Mouse (Mus musculus): ENCODE measurements around the gene Fam234b. TPM values are rescaled to one million over a fixed set of nuclear protein-coding genes. Genes with fewer than 3 reads are reported as not detected.

The Fam234b gene
- polyA plus RNA-seq, 1 experiment = 42.1 TPM

GRCm38 (mm10) chr6:135171736-135172135 lies 26.0 kb upstream of the Fam234b start:
- TF ChIP-seq CTCF (IDR thresholded peaks at IDR 0.05; ENCODE audit: borderline replicate concordance, control insufficient read depth, extremely low read depth, insufficient read depth, low read length, poor library complexity) (no peak), POLR2A (IDR thresholded peaks at IDR 0.05; ENCODE audit: control insufficient read depth, extremely low read depth, insufficient read depth, low read length, poor library complexity) (no peak)
- Histone ChIP-seq H3K4me1 (replicated peaks; ENCODE audit: control insufficient read depth, insufficient read depth, low read length) (peaks cover 11% of the 10 kb centered on the region), H3K36me3 (ENCODE audit: control insufficient read depth, insufficient read depth, low read length) (no peaks in the 10 kb centered on the region), H3K4me3 (ENCODE audit: control insufficient read depth, insufficient read depth, low read length) (no peak overlapping the region), H3K27ac (ENCODE audit: control insufficient read depth, insufficient read depth, low read length) (no peak overlapping the region), H3K27me3 (ENCODE audit: control insufficient read depth, insufficient read depth, low read length) (no peaks in the 10 kb centered on the region)
- WGBS = 97% methylated on average over 14 of the region's 14 CpGs
- DNase-seq = no peak

- Histone ChIP-seq H3K36me3 (ENCODE audit: control insufficient read depth, insufficient read depth, low read length) (no peaks in the 10 kb centered on the region), H3K4me3 (ENCODE audit: control insufficient read depth, insufficient read depth, low read length) (no peak overlapping the region), H3K4me1 (replicated peaks; ENCODE audit: control insufficient read depth, insufficient read depth, low read length) (no peaks in the 10 kb centered on the region), H3K27me3 (ENCODE audit: control insufficient read depth, insufficient read depth, low read length) (no peaks in the 10 kb centered on the region), H3K27ac (ENCODE audit: control insufficient read depth, insufficient read depth, low read length) (no peak overlapping the region)
- TF ChIP-seq CTCF (IDR thresholded peaks at IDR 0.05; ENCODE audit: borderline replicate concordance, control insufficient read depth, extremely low read depth, insufficient read depth, low read length, poor library complexity) (no peak), POLR2A (IDR thresholded peaks at IDR 0.05; ENCODE audit: control insufficient read depth, extremely low read depth, insufficient read depth, low read length, poor library complexity) (no peak)
- 96% methylated on average over 1 of the region's 1 CpGs for WGBS
- DNase-seq = no peak
Measured at GRCm38 (mm10) chr6:135175014-135175413, 22.8 kb upstream of the Fam234b start.

- DNase-seq = no peak
- no peaks in the 10 kb centered on the region for H3K4me1 ChIP-seq (replicated peaks; ENCODE audit: control insufficient read depth, insufficient read depth, low read length)
- TF ChIP-seq CTCF (IDR thresholded peaks at IDR 0.05; ENCODE audit: borderline replicate concordance, control insufficient read depth, extremely low read depth, insufficient read depth, low read length, poor library complexity) = no peak
- no peak for TF ChIP-seq POLR2A (IDR thresholded peaks at IDR 0.05; ENCODE audit: control insufficient read depth, extremely low read depth, insufficient read depth, low read length, poor library complexity)
- H3K36me3 ChIP-seq (ENCODE audit: control insufficient read depth, insufficient read depth, low read length) = no peaks in the 10 kb centered on the region
- no peak overlapping the region for H3K27ac ChIP-seq (ENCODE audit: control insufficient read depth, insufficient read depth, low read length)
- H3K27me3 ChIP-seq (ENCODE audit: control insufficient read depth, insufficient read depth, low read length) = no peaks in the 10 kb centered on the region
- H3K4me3 ChIP-seq (ENCODE audit: control insufficient read depth, insufficient read depth, low read length) = no peak overlapping the region
Measured at GRCm38 (mm10) chr6:135177271-135177670, 20.5 kb upstream of the Fam234b start.

- H3K27ac ChIP-seq (ENCODE audit: control insufficient read depth, insufficient read depth, low read length) = no peak overlapping the region
Measured at GRCm38 (mm10) chr6:135178599-135178998, 19.2 kb upstream of the Fam234b start.

GRCm38 (mm10) chr6:135182925-135183324 lies 14.9 kb upstream of the Fam234b start:
- DNase-seq = peak; percentile 25
- WGBS = 52% methylated on average over 5 of the region's 5 CpGs

More at GRCm38 (mm10) chr6:135178599-135178998, 19.2 kb upstream of the Fam234b start:
- 47% methylated on average over 3 of the region's 3 CpGs for WGBS
- H3K4me3 ChIP-seq (ENCODE audit: control insufficient read depth, insufficient read depth, low read length) = no peak overlapping the region
- H3K36me3 ChIP-seq (ENCODE audit: control insufficient read depth, insufficient read depth, low read length) = no peaks in the 10 kb centered on the region
- TF ChIP-seq CTCF (IDR thresholded peaks at IDR 0.05; ENCODE audit: borderline replicate concordance, control insufficient read depth, extremely low read depth, insufficient read depth, low read length, poor library complexity) (no peak), POLR2A (IDR thresholded peaks at IDR 0.05; ENCODE audit: control insufficient read depth, extremely low read depth, insufficient read depth, low read length, poor library complexity) (no peak)
- DNase-seq = no peak
- H3K4me1 ChIP-seq (replicated peaks; ENCODE audit: control insufficient read depth, insufficient read depth, low read length) = no peaks in the 10 kb centered on the region
- H3K27me3 ChIP-seq (ENCODE audit: control insufficient read depth, insufficient read depth, low read length) = no peaks in the 10 kb centered on the region

GRCm38 (mm10) chr6:135183961-135184360 lies 13.8 kb upstream of the Fam234b start:
- no peaks in the 10 kb centered on the region for H3K36me3 ChIP-seq (ENCODE audit: control insufficient read depth, insufficient read depth, low read length)
- no peaks in the 10 kb centered on the region for H3K27me3 ChIP-seq (ENCODE audit: control insufficient read depth, insufficient read depth, low read length)
- 36% methylated on average over 8 of the region's 8 CpGs for WGBS
- no peak for DNase-seq
- no peak overlapping the region for H3K4me3 ChIP-seq (ENCODE audit: control insufficient read depth, insufficient read depth, low read length)
- H3K4me1 ChIP-seq (replicated peaks; ENCODE audit: control insufficient read depth, insufficient read depth, low read length) = 0 out of 2 replicates have a peak, but pooled peaks cover 3% of the 10 kb centered on the region
- no peak overlapping the region for H3K27ac ChIP-seq (ENCODE audit: control insufficient read depth, insufficient read depth, low read length)
- no peak for TF ChIP-seq POLR2A (IDR thresholded peaks at IDR 0.05; ENCODE audit: control insufficient read depth, extremely low read depth, insufficient read depth, low read length, poor library complexity)
- no peak for TF ChIP-seq CTCF (IDR thresholded peaks at IDR 0.05; ENCODE audit: borderline replicate concordance, control insufficient read depth, extremely low read depth, insufficient read depth, low read length, poor library complexity)

More at GRCm38 (mm10) chr6:135182925-135183324, 14.9 kb upstream of the Fam234b start:
- TF ChIP-seq POLR2A (IDR thresholded peaks at IDR 0.05; ENCODE audit: control insufficient read depth, extremely low read depth, insufficient read depth, low read length, poor library complexity) (no peak), CTCF (IDR thresholded peaks at IDR 0.05; ENCODE audit: borderline replicate concordance, control insufficient read depth, extremely low read depth, insufficient read depth, low read length, poor library complexity) (0 out of 2 replicates have a peak, but pooled peaks have one; percentile 27)
- Histone ChIP-seq H3K4me3 (ENCODE audit: control insufficient read depth, insufficient read depth, low read length) (no peak overlapping the region), H3K36me3 (ENCODE audit: control insufficient read depth, insufficient read depth, low read length) (no peaks in the 10 kb centered on the region), H3K27ac (ENCODE audit: control insufficient read depth, insufficient read depth, low read length) (no peak overlapping the region), H3K27me3 (ENCODE audit: control insufficient read depth, insufficient read depth, low read length) (no peaks in the 10 kb centered on the region), H3K4me1 (replicated peaks; ENCODE audit: control insufficient read depth, insufficient read depth, low read length) (no peaks in the 10 kb centered on the region)

Data from thymus, adult 2 months (tissue).